Mouse (Mus musculus) stomach, postnatal 0 days (tissue): ENCODE measurements around the gene Zfp219.

ENCODE experiments used
- CTCF ChIP-seq: IDR thresholded peaks from 2 replicates; pipeline ENCODE4 v1.5.1; 2016; ENCODE audit warnings: antibody characterized with exemption, low read depth, mild to moderate bottlenecking, moderate library complexity
- EP300 ChIP-seq: optimal IDR thresholded peaks from 2 replicates; pipeline ENCODE3; 2016; ENCODE audit warnings: antibody characterized with exemption

DNA sequence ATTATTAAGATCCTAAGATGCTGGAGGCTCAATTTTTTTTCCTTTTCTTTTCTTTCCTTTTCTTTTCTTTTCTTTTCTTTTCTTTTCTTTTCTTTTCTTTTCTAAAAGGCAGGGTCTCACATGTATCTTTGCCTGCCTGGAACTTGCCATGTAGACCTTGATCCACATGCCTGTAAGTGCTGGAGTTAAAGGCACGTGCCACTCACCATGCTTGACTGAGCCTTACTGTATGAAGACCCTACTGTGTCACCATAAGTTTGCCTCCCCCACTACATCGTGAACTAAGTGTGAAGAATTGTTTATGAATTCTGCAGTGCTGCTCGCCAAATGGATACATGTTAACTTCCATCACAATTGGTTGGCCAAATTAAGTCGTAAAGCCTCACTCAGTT is 601 bp upstream of the Zfp219 start:
- TF ChIP-seq CTCF, result no peak
- no peak for TF ChIP-seq EP300
